Mouse (Mus musculus) ES-E14 (cell line): ENCODE measurements at regions not wholly inside any gene's neighbourhood (a gene's known extent, or its start where the extent isn't known, plus 50 kb on each side); places are given as distances from the start of the nearest gene placed in this dataset.
A peak's percentile ranks its signal among the peaks of the same experiment; 100 is the strongest.

Source experiments
- HCFC1 ChIP-seq: IDR thresholded peaks from 2 replicates; pipeline ENCODE4 v1.6.1; 2012; ENCODE audit warnings: low read length, inconsistent platforms, borderline replicate concordance; ENCODE audit not compliant: insufficient read depth
- MAFK ChIP-seq: IDR thresholded peaks from 2 replicates; pipeline ENCODE4 v1.6.1; 2014; ENCODE audit warnings: mild to moderate bottlenecking, low read depth, low read length, inconsistent platforms; ENCODE audit not compliant: insufficient read depth
- ZC3H11A ChIP-seq: IDR thresholded peaks from 2 replicates; pipeline ENCODE4 v1.6.1; 2012; ENCODE audit warnings: low read depth, mild to moderate bottlenecking, inconsistent platforms, low read length, borderline replicate concordance

DNA sequence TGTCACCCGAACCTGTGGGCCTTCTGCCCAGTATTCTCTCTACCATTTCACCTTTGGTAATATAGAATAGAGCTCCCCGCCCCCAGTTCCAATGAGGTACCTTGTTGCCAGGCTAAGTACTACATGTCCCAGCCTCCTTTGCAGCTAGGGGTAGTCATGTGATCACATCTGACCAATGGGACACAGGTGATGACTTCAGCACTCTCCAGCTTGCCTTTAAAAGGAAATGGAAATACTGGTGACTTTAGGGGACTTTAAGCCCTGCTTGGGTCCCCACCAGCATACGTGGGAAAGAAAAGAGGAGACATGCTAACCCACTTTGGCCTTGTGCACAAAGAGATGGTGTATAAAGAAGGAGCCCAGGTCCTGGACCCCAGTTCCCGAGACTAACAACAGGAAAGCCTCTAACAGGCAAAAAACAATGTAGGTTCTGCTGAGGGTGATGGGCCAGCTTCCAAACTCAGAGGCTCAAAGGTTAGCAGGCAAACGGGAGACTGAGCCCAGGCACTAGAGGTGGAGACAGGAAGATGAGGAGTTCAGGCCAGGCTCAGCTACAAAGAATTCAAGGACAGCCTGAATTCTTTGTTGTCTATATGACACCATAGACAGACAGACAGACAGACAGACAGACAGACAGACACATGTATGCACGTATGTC, 103.5 kb downstream of the 1700001O22Rik start:
- no peak for TF ChIP-seq ZC3H11A
- TF ChIP-seq MAFK: peak; percentile 99
- TF ChIP-seq HCFC1: peak; percentile 96
